Mouse (Mus musculus): Measurements from ENCODE around the gene Heyl.
"Not testable (repeated sequence)": the region's sequence is repeated elsewhere in the genome, so short reads cannot be mapped to it uniquely, and the experiment has no call there.

The Heyl gene

DNA sequence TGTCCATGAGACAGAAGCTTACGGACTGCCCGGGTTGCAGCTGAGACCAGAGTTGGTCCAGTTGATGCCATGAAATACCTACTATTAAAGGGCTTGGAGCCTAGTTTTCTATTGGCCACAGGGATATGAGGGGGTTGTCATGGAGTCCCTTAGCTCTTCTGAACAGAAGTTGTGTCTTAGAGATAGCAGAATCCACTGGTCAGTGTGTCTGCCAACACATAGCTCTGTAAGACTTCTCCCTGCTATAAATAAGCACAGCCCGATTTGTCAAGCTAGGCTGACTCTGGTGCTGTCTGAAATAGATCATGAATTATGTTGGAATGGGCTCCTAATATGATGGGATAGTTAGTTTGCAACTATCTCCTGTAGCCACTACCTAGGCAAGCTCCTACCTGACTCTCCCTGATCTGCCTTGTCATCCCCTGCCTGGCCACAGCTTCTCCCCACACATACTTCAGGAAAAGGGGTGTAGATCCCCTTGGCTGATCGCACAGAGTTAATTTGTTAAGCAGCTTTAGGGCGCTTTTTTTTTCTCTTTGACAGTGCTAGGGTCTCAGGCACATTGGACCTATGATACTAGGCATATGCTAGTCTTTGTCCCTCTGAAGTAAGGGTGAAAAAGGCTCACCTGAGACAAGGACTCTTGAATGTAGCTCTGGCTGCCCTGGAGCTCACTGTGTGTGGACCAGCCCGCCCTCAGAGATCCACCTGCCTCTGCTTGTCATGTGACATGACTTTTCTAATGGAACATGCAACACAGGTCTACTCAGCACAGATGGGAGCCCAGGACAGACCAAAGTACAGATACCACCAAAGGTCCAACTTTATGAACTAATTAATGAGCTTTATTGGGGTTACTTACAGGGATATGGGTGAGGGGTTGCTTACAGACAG is 51.6 kb downstream of the Heyl start:
- no peak for DNase-seq (ENCODE audit: low read depth, low spot score)

DNA sequence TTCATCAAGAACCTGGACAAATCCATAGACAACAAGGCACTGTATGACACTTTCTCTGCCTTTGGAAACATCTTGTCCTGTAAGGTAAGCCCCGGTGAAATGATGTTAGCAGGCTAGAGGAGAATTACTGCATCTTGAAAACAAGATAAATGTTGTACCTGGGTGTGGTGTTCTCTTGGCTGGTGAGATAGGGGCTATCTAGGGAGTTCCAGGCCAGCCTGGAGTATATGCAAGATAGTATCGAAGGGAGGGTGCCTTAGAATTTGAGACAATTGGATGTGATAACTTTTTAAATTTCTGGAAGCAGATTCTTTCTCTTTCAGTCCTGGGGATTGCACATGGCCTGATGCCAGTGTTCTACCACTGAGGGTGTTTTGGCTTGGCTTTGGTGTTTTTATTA is 53.4 kb downstream of the Heyl start:
- no peak for DNase-seq (ENCODE audit: low read depth, low spot score)

DNA sequence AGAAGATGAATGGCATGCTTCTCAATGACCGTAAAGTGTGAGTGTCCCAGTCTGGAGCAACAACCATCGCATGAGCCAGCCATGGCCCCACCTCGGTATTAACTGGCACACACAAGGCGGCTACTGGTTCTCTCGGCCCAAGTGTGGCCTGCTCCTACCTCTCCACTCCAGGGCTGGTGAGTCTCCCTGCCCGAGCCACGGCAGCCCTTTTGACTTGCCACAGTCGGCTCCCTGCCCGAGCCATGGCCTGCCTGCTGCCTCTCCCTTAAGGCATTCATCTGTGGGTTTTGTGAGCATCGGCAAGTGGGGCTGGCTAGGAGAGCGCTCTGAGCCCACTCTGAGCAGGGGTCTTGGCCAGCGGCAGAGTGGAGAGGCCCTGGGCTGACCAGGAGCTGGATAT is 55.7 kb downstream of the Heyl start:
- DNase-seq (ENCODE audit: low read depth, low spot score) = no peak

DNA sequence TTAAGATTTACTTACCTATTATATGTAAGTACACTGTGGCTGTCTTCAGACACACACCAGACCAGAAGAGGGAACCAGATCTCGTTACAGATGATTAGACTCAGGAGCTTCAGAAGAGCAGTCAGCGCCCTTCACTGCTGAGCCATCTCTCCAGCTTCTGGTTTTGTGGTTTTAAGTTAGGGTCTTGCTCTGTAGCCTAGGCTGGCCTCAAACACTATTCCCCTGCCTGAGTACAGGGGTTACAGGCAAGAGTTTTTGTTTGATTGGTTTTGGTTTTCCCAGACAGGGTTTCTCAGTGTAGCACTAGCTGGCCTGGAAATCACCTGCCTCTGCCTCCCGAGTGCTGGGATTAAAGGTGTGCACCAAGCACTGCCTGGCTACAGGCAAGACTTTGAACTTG is 59.0 kb downstream of the Heyl start:
- no peak for DNase-seq (ENCODE audit: low read depth, low spot score)

DNA sequence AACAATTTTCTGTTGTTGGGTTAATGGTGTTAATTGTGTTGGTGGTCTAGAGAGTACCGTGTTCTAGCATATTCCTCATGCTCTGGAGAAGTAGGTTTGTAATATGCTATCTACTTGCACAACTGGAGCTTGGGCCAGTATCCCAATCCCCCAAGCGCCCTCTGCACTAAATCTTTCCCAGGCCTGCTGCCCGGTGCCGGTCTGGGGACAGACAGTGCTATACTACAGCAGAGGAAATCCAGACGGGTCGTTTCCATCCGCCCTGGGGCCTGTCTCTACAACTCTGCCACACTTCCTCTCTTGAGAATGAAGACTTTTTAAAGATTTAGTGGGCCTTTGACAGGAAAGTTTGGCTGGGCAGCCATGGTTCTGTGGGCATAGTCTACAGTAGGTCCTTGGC is 59.6 kb downstream of the Heyl start:
- DNase-seq (ENCODE audit: low read depth, low spot score) = no peak

DNA sequence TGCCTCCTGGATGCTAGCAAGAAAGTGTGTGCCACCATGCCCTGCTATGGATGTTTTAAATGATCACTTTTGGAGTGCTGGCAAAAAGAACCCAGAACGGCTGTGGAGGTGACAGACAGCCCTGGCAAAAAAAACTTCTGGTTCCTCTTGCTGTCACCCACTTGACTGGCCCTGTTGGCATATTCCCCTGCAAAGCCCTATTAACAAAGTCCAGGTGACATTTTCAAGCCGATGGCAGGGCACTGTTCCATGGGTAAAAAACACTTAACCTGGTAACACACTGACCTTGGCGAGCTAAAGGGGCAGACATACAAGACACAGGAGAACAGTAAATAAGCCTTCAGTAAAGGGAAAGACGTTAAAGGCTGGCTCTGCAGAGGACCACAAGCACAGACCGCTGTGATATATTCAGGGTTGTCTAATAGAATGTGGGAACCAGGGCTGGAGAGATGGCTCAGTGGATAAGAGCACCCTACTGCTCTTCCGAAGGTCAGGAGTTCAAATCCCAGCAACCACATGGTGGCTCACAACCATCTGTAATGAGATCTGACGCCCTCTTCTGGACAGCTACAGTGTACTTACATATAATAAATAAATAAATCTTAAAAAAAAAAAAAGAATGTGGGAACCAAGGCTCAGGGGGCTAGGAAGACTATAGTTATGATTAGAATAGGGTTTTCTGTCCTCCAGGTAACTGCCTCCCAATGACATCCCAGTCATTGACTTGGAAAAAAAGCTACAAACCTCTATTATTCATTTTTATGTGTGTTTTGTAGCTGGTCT is 60.5 kb downstream of the Heyl start:
- no peak for DNase-seq (ENCODE audit: low read depth, low spot score)

DNA sequence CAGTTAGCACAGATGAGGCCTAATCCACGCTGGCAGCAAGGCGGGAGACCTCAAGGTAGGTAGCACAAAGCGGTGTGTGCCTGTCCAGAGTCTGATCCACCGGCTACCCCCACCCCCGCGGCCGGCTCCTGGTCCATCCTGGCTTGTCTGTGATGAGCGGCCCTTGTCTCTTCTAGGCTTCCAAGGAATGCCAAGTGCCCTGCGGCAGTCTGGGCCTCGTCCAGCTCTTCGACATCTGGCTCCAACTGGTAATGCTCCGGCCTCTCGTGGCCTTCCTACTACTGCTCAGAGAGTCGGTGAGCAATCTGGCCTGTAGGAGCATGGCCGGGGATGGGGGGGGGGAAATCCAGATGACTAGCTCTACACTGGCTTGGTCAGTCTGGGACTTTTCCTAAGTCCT is 61.7 kb downstream of the Heyl start:
- DNase-seq (ENCODE audit: low read depth, low spot score) = not testable (repeated sequence)

DNA sequence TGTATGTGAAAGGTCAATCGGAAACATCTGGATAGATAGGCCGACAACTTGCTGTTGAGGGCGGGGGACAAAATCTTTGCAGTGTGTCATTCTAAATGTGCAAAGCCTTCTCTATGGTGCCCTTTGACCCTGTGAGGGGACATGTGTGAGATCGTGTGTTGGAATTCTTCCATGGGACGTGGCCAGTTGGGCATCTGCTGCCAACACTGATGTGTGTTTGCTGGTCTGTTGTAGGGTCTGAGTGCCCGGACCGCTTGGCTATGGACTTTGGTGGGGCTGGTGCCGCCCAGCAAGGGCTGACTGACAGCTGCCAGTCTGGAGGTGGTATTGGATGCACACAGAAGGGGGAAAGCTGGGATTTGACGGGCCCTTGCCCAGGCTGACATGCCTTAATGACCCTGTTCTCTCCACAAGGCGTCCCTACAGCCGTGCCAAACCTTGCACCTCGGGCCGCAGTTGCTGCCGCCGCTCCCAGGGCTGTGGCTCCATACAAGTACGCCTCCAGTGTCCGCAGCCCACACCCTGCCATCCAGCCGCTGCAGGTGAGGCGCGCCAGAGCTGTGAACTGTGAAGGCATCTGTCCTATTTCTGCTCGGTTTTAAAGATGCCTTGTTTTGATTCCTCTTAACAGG is 62.3 kb downstream of the Heyl start:
- DNase-seq (ENCODE audit: low read depth, low spot score) = no peak

DNA sequence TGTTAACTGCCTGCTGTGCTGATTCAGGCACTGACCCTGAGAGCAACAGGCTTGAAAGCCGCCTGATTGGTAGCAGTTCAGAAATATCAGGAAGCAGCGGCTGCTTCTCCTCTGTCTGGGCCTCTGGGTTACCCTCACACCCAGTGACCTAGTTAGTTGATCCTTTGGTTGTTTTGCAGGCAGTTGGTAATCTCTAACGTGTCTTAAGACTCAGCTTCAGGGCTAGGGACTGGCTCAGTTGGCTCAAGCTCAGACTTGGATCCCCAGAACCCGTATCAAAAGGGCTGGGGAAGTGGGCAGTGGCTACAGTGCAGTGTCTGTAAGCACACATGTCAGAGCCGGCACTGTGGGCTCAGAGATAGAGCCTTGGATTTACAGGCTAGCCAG is 62.8 kb downstream of the Heyl start:
- DNase-seq (ENCODE audit: low read depth, low spot score) = no peak

DNA sequence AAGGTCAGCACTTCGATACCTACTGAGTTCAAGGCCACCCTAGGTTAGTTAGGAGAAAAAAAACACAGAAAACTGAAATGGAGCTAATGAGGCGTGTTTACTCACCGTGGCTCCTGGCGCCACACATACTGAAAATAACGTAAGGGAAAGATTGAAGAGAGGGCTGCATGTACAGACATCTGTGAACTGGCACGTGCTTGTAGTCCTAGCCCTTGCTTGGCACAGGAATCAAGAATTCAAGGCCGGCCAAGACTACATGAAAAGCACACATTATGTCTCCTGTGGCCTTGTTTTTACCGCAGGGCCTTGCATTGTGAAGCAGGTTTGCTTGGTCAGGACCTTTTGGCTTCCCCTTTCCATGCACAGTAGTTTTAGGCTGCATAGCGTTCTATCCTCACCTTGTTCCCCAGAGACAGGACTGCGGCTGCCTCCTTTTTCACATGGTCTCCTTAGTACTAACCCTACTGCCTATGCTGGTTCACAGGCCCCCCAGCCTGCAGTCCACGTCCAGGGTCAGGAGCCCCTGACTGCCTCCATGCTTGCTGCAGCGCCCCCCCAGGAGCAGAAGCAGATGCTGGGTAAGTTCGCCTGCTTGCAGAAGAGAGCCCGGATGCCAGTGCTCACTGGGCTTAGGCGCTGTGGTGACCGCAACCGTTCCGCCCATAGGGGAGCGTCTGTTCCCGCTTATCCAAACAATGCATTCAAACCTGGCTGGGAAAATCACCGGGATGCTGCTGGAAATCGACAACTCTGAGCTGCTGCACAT is 64.0 kb downstream of the Heyl start:
- DNase-seq (ENCODE audit: low read depth, low spot score) = no peak

DNA sequence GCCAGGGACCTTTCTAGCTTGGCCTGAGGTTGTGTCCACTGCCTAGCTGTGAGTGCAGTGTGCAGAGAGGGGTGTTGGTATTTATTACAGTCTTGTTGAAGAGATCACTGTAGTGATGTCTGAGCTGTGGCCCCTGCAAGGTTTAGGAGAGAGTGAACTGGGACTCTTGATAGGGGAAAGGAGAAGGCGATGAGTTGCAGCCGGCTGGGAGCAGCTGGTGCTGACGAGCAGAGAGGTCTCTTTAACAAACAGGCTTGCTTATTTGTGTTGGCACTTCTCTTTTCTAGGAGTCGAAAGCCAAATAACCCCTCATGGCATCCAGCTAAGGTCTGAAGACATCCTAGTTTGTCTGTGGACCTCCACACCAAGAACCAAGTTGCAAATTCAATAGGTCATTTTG is 64.9 kb downstream of the Heyl start:
- no peak for DNase-seq (ENCODE audit: low read depth, low spot score)

DNA sequence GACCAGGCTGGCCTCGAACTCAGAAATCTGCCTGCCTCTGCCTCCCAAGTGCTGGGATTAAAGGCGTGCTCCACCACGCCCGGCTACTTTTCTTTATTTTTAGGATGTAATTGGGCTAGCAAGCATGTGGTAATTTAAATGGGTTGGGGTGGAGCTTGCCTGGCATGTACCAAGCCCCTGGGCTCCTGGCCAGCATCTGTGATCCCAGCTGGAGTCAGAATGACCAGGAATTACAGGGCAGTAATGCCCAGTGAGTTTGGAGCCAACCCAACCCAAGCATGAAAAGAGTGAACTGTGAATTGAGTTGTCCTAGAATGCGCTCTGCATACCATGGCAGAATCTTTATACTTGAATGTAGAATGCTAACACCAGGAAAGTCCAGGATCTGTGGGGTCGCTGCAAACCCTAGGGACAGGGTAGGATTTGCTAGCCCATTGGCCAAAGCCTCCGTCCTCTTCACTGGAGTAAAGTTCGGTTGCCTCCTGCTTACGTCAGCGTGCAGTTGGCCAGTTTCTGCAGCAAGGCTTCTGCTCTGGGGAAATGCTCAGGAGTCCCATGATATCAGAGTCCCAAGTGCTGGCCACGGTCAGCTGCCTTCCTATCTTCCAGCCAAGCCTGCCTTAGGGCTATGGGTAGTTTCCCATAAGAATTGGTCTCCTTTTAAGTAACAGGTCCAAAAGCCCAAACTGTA is 65.8 kb downstream of the Heyl start:
- DNase-seq (ENCODE audit: low read depth, low spot score) = no peak

Data from R1 (cell line).